23 mouse cellular contexts compared by ENCODE assay signal in genomic region chr6:86255899-86256298, GRCm38 (mm10).
DNase-seq lines count a peak whose midpoint lies in the region; ATAC-seq lines count a peak whose summit lies in the region.
"Had no signal": no experiment of that assay in that cellular context is flagged by ENCODE, and none has a peak within 500 bp of the region (broad histone marks: within the 10 kb centered on the region; RNA-seq: fewer than 3 reads in every experiment).

No protein-coding gene starts in this region.

- ATAC-seq in kidney, embryonic 14.5 days (ENCODE audit: low FRiP score, low TSS enrichment): peak; percentile 51; the same call in 1 of the 2 replicates
- peak; percentile 46 for ATAC-seq in kidney, embryonic 16.5 days (ENCODE audit: low FRiP score, low TSS enrichment)
- no peak for ATAC-seq in midbrain, embryonic 11.5 days (ENCODE audit: low FRiP score)
- no peak for ATAC-seq in midbrain, embryonic 16.5 days
- ATAC-seq: activated CD4-positive, CD25-positive, alpha-beta regulatory T cell, adult 4 months; CD4-positive, CD25-positive, alpha-beta regulatory T cell, adult 4 months; forebrain, embryonic 13.5 days; forebrain, embryonic 15.5 days; Patski had no signal

- 38% methylated on average over 9 of the region's 9 CpGs for WGBS in kidney, embryonic 14.5 days
- WGBS in kidney, embryonic 16.5 days: 37% methylated on average over 9 of the region's 9 CpGs
- 90% methylated on average over 9 of the region's 9 CpGs for WGBS in midbrain, embryonic 11.5 days
- WGBS in midbrain, embryonic 16.5 days: 84% methylated on average over 9 of the region's 9 CpGs

- H3K36me3 ChIP-seq in kidney, embryonic 14.5 days (ENCODE audit: control insufficient read depth, insufficient read depth, low read length): no peaks in the 10 kb centered on the region
- H3K36me3 ChIP-seq in kidney, embryonic 16.5 days (ENCODE audit: insufficient read depth, low read length): no peaks in the 10 kb centered on the region
- H3K36me3 ChIP-seq in midbrain, embryonic 11.5 days (ENCODE audit: control insufficient read depth, insufficient read depth, low read length): no peaks in the 10 kb centered on the region
- H3K36me3 ChIP-seq in midbrain, embryonic 16.5 days (ENCODE audit: control insufficient read depth, insufficient read depth, low read length): no peaks in the 10 kb centered on the region
- H3K36me3 ChIP-seq: embryonic facial prominence, embryonic 10.5 days; embryonic facial prominence, embryonic 12.5 days; forebrain, embryonic 15.5 days had no signal

- H3K4me1 ChIP-seq in kidney, embryonic 14.5 days (ENCODE audit: control insufficient read depth, insufficient read depth, low read length): peaks cover 12% of the 10 kb centered on the region; the same call in 1 of the 2 replicates
- peaks cover 27% of the 10 kb centered on the region for H3K4me1 ChIP-seq in kidney, embryonic 16.5 days (ENCODE audit: insufficient read depth, low read length)
- H3K4me1 ChIP-seq in midbrain, embryonic 11.5 days (ENCODE audit: control insufficient read depth, insufficient read depth, low read length): no peaks in the 10 kb centered on the region
- H3K4me1 ChIP-seq in midbrain, embryonic 16.5 days (ENCODE audit: control insufficient read depth, insufficient read depth, low read length): no peaks in the 10 kb centered on the region
- H3K4me1 ChIP-seq: embryonic facial prominence, embryonic 12.5 days; forebrain, embryonic 13.5 days had no signal

- no peak overlapping the region for H3K4me3 ChIP-seq in kidney, embryonic 14.5 days (ENCODE audit: low read length)
- H3K4me3 ChIP-seq in kidney, embryonic 16.5 days (ENCODE audit: low read length): no peak overlapping the region
- no peak overlapping the region for H3K4me3 ChIP-seq in midbrain, embryonic 11.5 days (ENCODE audit: low read depth, low read length)
- no peak overlapping the region for H3K4me3 ChIP-seq in midbrain, embryonic 16.5 days (ENCODE audit: low read depth, low read length)
- H3K4me3 ChIP-seq: embryonic facial prominence, embryonic 10.5 days; embryonic facial prominence, embryonic 12.5 days; forebrain, embryonic 13.5 days; forebrain, embryonic 15.5 days had no signal

- H3K4me2 ChIP-seq in kidney, embryonic 14.5 days (replicated peaks; ENCODE audit: low read depth, low read length): no peak overlapping the region
- H3K4me2 ChIP-seq in kidney, embryonic 16.5 days (replicated peaks; ENCODE audit: low read depth, low read length): no peak overlapping the region
- H3K4me2 ChIP-seq in midbrain, embryonic 11.5 days: no peak overlapping the region
- no peak overlapping the region for H3K4me2 ChIP-seq in midbrain, embryonic 16.5 days (ENCODE audit: low read length)
- H3K4me2 ChIP-seq: embryonic facial prominence, embryonic 12.5 days; forebrain, embryonic 13.5 days; forebrain, embryonic 15.5 days had no signal

- no peak for DNase-seq in kidney, postnatal 10 days
- DNase-seq in kidney, adult 11 months: no peak
- DNase-seq in midbrain, embryonic 11.5 days (ENCODE audit: low spot score, missing footprints): peak; percentile 57
- DNase-seq: adrenal gland, adult 8-10 months; adrenal gland, postnatal 14 days; adrenal gland, postnatal 36 days; B cell, adult 2 months; cerebellum, adult 11-12 months; cerebellum, adult 2 months; cerebellum, adult 9-10 months; cerebellum, postnatal 10 days; cerebellum, postnatal 25 days had no signal

- H3K9me3 ChIP-seq in kidney, embryonic 14.5 days (ENCODE audit: control insufficient read depth, low read length): no peaks in the 10 kb centered on the region
- no peaks in the 10 kb centered on the region for H3K9me3 ChIP-seq in kidney, embryonic 16.5 days (ENCODE audit: low read length)
- H3K9me3 ChIP-seq in midbrain, embryonic 11.5 days (ENCODE audit: control insufficient read depth, low read length): no peaks in the 10 kb centered on the region
- 0 out of 2 replicates have a peak, but pooled peaks cover 2% of the 10 kb centered on the region for H3K9me3 ChIP-seq in midbrain, embryonic 16.5 days (replicated peaks; ENCODE audit: control insufficient read depth, low read length, poor library complexity, severe bottlenecking)
- H3K9me3 ChIP-seq: embryonic facial prominence, embryonic 10.5 days; embryonic facial prominence, embryonic 12.5 days; forebrain, embryonic 13.5 days; forebrain, embryonic 15.5 days; G1E had no signal

- H3K27me3 ChIP-seq in kidney, embryonic 14.5 days (ENCODE audit: control insufficient read depth, insufficient read depth, low read length): no peaks in the 10 kb centered on the region
- no peaks in the 10 kb centered on the region for H3K27me3 ChIP-seq in kidney, embryonic 16.5 days (ENCODE audit: insufficient read depth, low read length)
- H3K27me3 ChIP-seq in midbrain, embryonic 11.5 days (ENCODE audit: control insufficient read depth, insufficient read depth, low read length): no peaks in the 10 kb centered on the region
- H3K27me3 ChIP-seq in midbrain, embryonic 16.5 days (ENCODE audit: control insufficient read depth, insufficient read depth, low read depth, low read length): no peaks in the 10 kb centered on the region
- H3K27me3 ChIP-seq: embryonic facial prominence, embryonic 12.5 days; forebrain, embryonic 13.5 days; forebrain, embryonic 15.5 days; Patski had no signal

- no peak overlapping the region for H3K9ac ChIP-seq in kidney, embryonic 14.5 days (ENCODE audit: low read depth, low read length)
- no peak overlapping the region for H3K9ac ChIP-seq in kidney, embryonic 16.5 days (replicated peaks; ENCODE audit: low read length)
- no peak overlapping the region for H3K9ac ChIP-seq in midbrain, embryonic 11.5 days (ENCODE audit: low read length)
- no peak overlapping the region for H3K9ac ChIP-seq in midbrain, embryonic 16.5 days (ENCODE audit: low read depth, low read length)
- H3K9ac ChIP-seq: embryonic facial prominence, embryonic 12.5 days; forebrain, embryonic 13.5 days; forebrain, embryonic 15.5 days had no signal

- no peak overlapping the region for H3K27ac ChIP-seq in kidney, embryonic 14.5 days (ENCODE audit: low read depth, low read length)
- H3K27ac ChIP-seq in kidney, embryonic 16.5 days (ENCODE audit: low read length): no peak overlapping the region
- no peak overlapping the region for H3K27ac ChIP-seq in midbrain, embryonic 11.5 days (ENCODE audit: low read depth, low read length)
- H3K27ac ChIP-seq in midbrain, embryonic 16.5 days (ENCODE audit: low read length): no peak overlapping the region
- H3K27ac ChIP-seq: embryonic facial prominence, embryonic 10.5 days; embryonic facial prominence, embryonic 12.5 days; forebrain, embryonic 13.5 days; forebrain, embryonic 15.5 days had no signal

Comparison
In these comparisons a context has a peak if more than half of its experiments do, and no peak if none do; other contexts are left out.
1. ATAC-seq: peak in kidney, embryonic 14.5 days (single experiment) and kidney, embryonic 16.5 days (single experiment); none in midbrain, embryonic 11.5 days (single experiment) and midbrain, embryonic 16.5 days (single experiment).